Mouse (Mus musculus) gastrocnemius, postnatal 4 days (tissue): Measurements from ENCODE around the gene 9430015G10Rik. TPM values are rescaled to one million over a fixed set of nuclear protein-coding genes. Genes with fewer than 3 reads are reported as not detected.
A peak's percentile ranks its signal among the peaks of the same experiment; 100 is the strongest.

ENCODE experiments used
- DNase-seq, 2 experiments: peaks; one replicate each; pipeline ENCODE4 v3.0.0; 2021 to 2022; ENCODE audit warnings: low spot score in 2 of 2, mixed read lengths in 2 of 2
- long read RNA-seq, 2 experiments: library from polyadenylated mRNA; stranded (forward); transcript quantifications; one replicate each; pipeline ENCODE4 v2.0.0; 2021
- total RNA-seq, 2 experiments: library from RNA; stranded (reverse); gene quantifications; 2 replicates each; pipeline ENCODE4 v1.2.3; 2021

The 9430015G10Rik gene
- 10 to 100 TPM in 1 of 2 experiments, 1 to 10 TPM in 1; 9.8 to 12.1 TPM for total RNA-seq
- long read RNA-seq, experiment 1, partial matches to known transcripts, result 2 of 12 reads
- long read RNA-seq, experiment 1, other reads (novel, unspliced or antisense), result 9 of 12 reads
- long read RNA-seq, experiment 2, partial matches to known transcripts, result 1 of 18 reads
- long read RNA-seq, experiment 2, other reads (novel, unspliced or antisense), result 13 of 18 reads

GRCm38 (mm10) chr4:156109570-156110331 lies at the start of gene 9430015G10Rik:
9430015G10Rik (plus strand) TSS chr4:156109982.
- peak; percentile 93 to 97 for DNase-seq

DNA sequence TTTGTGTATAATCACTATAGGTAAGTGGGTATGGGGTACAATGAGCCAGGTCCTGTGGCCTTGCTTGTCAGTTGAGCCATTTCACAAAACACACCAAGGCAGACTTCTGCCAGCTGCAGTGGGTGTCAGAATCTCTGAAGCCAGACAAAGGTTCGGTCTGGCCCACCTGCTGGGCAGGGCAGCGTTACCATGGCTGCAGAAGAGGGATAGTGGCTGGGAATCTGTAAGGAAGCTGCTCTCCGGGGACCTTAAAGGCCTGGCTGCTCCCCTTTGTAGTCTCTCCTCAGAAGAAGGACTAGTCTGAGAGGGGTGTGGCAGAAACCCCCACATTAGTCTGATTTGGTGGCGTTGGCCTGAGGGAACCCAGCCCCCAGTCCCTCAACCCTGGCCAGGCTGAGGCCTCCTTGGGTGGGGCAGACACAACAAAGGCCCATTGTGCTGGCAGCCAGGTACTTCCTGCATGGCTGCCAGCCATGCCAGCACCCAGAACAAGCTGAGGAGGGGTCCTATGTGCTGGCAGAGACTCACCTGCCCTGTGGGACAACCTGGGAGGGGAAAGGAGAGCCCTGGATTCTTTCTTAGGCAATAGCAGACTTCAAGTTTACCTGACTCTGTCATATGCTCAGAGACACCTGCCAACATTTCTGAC lies 45.8 kb upstream of the 9430015G10Rik start:
- no peak for DNase-seq

GRCm38 (mm10) chr4:156064510-156064897 lies 45.3 kb upstream of the 9430015G10Rik start:
- DNase-seq, result no peak

DNA sequence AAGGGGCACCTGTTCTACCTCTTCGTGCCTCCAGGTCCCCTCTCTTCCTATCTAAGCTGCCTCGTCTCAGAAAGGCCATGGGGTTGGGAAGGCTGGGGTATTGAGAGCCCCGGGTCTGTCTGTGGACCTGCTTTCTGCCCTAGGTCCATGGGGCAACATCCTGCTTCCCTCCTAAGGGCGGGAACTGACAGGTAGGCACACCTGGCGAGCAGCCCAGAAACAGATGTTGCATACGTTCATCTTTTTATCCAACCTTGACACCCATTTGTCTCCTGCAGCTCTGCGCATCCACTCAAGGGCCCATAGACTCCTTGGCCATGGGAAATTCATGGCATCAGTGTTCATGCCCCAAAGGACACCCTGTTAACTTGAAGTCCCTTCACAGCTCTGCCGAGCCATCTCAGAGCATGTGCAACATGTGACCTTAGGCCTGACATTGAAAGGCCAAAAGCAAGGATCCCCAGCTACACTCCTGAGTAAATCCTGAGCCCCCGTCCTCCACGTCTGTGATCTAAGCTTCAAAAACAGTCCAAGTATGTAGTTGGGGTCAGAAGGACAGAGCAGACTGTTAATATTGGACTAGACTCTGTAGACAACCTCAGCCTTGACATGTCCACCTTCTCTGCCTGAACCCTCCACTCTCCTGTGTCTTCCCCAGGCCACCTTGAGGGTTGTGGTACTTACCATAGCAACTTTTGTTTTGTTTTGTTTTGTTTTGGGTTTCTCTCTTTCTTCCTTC lies 44.5 kb upstream of the 9430015G10Rik start:
- no peak for DNase-seq

DNA sequence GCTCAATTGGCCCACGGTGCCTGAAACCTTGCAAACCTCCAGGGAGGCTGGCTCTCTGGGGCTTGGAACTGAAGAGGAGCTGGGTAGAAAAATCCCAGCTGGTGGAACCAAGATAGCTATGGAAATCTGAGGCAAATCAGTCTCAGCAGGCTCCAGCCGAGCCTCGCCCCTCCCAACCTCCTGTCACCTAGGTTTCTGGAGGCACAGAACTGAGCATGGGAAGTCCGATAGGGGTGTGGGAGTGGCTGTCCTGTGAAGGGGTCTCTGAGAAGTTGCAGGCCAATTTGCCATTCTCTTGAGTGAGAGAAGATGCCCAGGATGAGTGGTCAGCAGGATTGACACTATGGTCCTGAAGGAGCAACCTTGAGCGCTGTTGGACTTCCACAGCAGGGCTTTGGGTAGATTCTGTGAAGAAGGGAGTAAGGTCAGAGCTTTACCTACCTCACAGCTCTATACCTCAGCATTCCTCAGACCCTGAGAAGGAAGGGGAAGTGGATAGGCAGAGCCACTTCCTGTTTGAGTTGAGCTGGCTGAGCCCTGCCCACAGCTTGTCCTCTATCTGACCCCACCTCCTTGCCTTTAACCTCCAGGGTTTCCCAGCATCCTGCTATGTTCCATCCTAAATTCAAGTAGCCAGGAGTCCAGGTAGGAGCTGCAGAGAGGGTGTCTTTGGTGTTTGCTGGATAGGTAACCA lies 42.4 kb upstream of the 9430015G10Rik start:
- no peak for DNase-seq

- DNase-seq, result no peak
Observed at GRCm38 (mm10) chr4:156069701-156070100, 40.1 kb upstream of the 9430015G10Rik start.

DNA sequence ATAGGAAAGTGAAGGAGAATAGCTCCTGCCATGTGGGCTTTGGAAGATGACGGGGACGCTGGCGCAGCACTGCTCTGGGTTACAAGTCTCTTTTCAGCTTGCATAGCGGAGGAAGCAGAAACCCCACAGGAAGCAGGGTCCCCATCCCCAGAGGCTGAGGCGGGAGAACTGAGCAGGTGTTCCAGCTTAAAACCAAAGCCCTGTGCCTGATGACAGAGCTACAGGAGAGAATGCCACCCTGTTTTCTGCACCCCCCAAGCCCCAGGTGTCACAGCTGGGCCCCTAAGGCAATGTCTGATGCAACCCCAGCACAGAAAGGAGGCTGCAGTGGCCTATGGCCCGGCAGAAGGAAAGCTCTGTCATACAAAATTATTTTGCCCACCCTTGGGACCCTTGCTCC lies 39.5 kb upstream of the 9430015G10Rik start:
- DNase-seq, result no peak

- DNase-seq, result no peak
Observed at GRCm38 (mm10) chr4:156070716-156071115, 39.1 kb upstream of the 9430015G10Rik start.

- DNase-seq, result no peak
Observed at GRCm38 (mm10) chr4:156076911-156077382, 32.8 kb upstream of the 9430015G10Rik start.

GRCm38 (mm10) chr4:156077499-156078301 lies 32.1 kb upstream of the 9430015G10Rik start:
- peak in 1 of 2 experiments; percentile 17 for DNase-seq

DNA sequence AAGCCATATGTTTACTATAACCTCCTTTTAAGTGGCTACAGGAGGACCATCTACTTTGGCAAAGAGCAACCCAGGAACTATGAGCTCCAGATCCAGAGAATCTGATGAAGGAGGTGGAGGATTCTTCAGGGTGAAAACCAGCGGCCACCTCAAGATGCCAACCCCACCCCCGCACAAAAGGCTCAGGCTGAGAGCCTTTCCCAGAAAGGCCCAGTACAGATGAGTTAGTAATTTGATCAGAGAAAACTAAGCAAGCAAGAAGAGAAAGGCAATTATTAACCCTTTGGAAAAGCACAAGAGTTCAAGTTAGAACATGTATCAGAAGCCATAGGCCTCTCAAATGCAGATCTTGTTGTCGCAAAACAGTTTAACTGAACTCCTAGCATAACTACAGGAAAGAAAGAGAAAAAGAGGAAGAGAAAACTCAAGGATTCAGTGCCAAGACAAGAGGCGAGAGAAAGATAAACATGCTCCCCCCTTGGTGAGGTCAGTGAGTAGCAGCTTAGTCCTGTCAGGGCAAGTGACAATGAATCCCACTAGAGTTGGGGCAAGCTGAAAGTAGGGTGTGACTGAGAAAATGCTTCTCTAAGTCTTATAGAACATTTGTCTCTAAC lies 27.1 kb upstream of the 9430015G10Rik start:
- no peak for DNase-seq

DNA sequence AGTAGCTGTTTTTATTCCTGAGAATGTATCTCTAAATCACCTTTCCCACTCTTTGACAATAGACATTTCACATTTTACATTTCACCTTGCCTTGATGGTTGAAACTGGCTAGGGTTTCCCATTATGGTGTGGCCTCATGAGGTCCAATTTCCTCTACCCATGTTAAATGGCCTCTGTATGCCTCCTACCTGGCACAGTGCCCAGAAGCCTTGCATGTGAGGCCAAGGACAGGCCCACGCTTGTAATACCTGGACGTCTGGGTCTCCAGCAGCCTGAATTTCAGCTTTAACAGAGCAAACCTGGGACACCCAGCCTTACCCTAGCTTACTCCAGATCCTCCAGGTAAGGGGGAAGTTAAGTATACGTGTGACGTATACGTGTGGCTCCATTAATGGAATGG lies 26.4 kb upstream of the 9430015G10Rik start:
- DNase-seq, result no peak

- no peak for DNase-seq
Observed at GRCm38 (mm10) chr4:156084096-156084879, 25.5 kb upstream of the 9430015G10Rik start.

- no peak for DNase-seq
Observed at GRCm38 (mm10) chr4:156085256-156085655, 24.5 kb upstream of the 9430015G10Rik start.

GRCm38 (mm10) chr4:156087398-156088087 lies 22.2 kb upstream of the 9430015G10Rik start:
- no peak for DNase-seq

DNA sequence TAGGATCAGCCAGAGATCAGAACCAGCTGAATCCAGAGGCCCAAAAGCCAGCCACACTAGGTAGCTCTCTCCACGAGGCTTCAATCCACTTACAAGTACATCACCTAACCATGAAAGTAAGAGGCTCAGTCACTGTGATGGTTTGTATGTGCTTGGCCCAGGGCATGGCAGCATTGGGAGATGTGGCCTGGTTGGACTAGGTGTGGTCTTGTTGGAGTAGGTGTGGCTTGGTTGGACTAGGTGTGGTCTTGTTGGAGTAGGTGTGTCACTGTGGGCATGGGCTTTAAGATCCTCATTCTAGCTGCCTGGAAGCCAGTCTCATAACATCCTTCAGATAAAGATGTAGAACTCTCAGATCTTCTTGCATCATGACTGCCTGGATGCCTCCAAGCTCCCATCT lies 18.5 kb upstream of the 9430015G10Rik start:
- no peak for DNase-seq

GRCm38 (mm10) chr4:156092765-156093164 lies 17.0 kb upstream of the 9430015G10Rik start:
- DNase-seq, result no peak

GRCm38 (mm10) chr4:156093758-156094157 lies 16.0 kb upstream of the 9430015G10Rik start:
- no peak for DNase-seq
